Mouse (Mus musculus): Measurements from ENCODE around the gene Tapbp. TPM values are rescaled to one million over a fixed set of nuclear protein-coding genes. Genes with fewer than 3 reads are reported as not detected.

The Tapbp gene
- total RNA-seq, 2 experiments from 2014 or later: 23.3 to 35.7 TPM

DNA sequence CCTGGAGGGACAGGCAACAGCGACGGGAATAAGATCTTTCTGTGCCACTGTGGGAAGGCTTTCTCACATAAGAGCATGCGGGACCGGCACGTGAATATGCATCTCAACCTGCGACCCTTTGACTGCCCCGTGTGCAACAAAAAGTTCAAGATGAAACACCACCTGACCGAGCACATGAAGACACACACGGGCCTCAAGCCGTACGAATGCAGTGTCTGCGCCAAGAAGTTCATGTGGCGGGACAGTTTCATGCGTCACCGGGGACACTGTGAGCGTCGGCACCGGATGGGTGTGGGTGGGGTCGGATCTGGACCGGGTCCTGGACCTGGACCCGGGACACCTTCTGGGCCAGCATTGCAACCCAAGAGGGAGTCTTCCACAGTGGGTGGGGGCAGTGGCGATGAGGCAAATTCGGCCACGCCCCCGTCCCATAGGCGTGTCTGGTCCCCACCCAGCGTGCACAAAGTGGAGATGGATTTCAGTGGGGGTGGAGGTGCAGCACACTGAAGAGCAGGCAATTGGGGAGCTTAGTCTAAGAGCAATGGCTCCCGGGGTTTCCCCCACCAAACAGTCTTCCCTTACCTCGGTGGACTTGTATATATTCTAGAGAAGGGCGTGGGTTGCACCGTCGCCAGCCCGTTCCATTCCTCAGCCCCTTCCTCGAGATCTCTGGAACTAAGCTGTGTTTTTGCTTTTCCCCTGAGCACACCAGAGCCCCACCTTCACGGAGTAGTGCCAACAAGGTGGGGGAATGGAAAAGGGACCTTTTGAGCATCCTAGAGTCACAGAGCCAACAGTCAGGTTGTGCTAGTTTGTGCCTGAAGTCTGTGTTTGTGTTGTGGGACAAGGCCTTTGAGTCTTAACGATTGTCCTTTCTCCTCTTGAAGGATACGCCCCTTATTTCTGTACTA, 2.8 kb downstream of the Tapbp start:
- DNase-seq (ENCODE audit: low spot score in 2 of 2): peak in 1 of 2 experiments; percentile 7
- intact Hi-C loops (cut with DNase I): no loop called here

DNA sequence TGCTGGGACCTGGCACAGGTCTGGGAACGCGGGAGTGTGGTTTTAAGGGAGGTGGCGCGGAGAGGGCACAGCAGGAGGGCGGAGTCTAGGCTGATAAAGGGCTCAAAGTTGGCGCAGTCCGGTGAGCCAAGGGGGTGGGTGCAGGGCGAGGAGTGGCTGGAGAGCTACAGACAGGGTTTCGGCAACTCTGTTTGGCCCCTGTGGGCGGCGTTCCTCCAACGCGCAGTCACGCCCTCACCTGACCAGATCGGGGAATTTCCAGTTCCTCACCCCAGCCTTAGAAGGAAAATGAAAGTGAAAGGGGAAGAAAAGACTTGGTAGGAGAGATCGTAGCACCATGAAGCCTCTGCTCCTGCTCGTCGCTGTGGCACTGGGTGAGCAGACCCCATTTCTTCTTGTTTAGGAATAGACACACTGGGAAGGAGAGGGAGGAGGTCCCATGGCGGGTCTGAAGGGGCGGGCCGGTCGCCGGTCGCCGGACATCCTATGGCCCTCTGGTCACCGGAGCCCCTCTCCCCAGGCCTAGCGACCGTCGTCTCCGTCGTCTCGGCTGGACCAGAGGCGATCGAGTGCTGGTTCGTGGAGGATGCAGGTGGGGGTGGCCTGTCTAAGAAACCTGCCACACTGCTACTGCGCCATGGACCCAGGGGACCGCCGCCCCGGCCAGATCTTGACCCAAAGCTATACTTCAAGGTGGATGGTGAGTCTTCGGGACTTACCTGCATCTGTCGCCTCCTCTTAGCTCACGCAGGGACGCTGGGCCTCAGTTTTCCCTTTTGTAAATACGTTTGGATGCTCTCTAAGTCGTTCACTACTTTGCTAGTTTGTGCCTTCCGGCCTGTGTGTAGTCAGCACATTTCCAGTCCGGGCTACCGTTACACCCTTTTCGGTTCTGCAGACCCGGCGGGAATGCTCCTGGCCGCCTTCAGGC, 3.9 kb downstream of the Tapbp start:
- DNase-seq (ENCODE audit: low spot score in 2 of 2): peak in 1 of 2 experiments; percentile 46

GRCm38 (mm10) chr17:33920282-33921097, 4.8 kb downstream of the Tapbp start:
- intact Hi-C loops (cut with DNase I): no loop called here

More for the DNA sequence above, 3.9 kb downstream of the Tapbp start:
- intact Hi-C loops (cut with DNase I): no loop called here

DNA sequence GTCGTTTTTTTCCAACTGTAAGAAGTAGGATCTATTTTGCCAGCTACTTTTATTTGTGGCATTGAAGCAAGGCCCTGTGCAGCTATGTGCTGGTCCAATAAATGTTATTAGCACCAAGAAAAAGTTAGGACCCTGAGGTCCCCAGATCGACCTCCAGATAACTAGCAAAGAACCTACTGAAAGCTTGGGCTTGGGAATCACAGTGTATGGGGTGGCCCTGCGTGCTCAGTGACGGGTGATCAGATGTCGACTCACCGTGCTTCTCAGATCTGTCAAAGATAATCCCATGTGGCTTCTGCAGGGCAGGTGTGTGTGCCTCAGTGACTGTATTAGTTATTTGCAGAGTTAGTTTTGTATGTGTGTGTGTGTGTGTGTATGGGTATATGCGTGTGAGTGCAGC, 5.7 kb downstream of the Tapbp start:
- no peak for DNase-seq (ENCODE audit: low spot score in 2 of 2)
- intact Hi-C loops (cut with DNase I): no loop called here

More at GRCm38 (mm10) chr17:33920282-33921097, 4.8 kb downstream of the Tapbp start:
- DNase-seq (ENCODE audit: low spot score in 2 of 2): peak; percentile 80 to 83

DNA sequence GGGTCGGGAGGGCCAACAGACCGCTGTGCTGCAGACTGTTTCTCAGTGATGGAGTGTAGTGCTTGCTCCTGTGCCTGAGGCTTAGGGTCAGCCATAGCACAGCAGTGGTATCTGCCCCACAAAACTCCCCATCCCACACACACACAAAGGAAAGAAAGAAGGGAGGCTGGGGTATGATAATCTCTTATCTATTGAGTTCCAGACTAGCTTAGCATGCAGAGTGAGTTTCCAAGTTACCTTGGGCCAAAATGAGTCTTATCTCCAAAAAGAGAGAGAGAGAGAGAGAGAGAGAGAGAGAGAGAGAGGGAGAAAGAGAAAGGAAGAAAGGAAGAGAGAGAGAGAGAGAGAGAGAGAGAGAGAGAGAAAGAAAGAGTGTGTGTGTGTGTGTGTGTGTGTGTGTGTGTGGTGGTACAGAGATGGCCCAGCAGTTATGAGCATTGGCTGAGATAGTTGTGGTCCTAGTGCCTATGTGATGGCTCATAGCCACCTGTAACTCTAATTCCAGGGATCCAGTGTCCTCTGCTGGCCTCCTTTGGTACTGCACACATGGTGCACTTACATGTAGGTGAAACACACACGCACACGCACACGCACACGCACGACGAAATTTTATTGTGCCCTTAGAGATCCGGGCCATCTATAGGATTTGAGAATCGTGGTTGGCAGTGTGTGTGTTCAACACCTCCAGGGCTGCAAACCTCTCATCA, 9.0 kb downstream of the Tapbp start:
- intact Hi-C loops (cut with DNase I): no loop called here
- peak in 1 of 2 experiments; percentile 78 for DNase-seq (ENCODE audit: low spot score in 2 of 2)

- no peak for DNase-seq (ENCODE audit: low spot score in 2 of 2)
- intact Hi-C loops (cut with DNase I): no loop called here
These were observed 9.9 kb downstream of the Tapbp start for GRCm38 (mm10) chr17:33925406-33926116.

DNA sequence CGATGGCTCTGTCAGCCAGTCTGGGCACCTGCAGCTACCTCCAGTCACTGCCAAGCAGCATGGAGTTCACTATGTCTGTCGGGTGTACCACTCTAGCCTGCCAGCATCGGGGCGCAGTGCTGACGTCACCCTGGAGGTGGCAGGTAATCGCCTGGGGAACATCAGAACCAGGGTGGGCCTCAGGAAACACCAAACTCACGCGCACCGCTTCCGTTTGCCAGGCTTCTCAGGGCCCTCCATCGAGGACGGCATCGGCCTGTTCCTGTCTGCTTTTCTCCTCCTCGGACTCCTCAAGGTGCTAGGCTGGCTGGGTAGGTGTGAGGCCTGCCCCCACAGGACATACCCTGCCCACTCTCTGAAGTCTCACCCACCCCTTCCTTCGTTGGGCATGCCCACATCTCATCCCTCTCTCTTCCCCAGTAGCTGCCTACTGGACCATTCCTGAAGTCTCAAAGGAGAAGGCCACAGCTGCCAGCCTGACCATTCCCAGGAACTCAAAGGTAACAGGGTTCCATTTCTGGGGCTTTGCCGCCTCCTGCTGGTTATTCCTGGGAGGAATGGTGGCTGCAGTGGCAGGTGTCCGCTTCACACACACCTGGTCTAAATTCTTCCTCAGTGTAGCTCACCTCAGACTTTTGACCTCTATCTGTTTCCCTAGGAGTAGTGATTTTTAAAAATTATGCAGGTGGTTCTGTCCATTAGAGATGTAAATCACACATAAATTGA, 10.7 kb downstream of the Tapbp start:
- intact Hi-C loops (cut with DNase I): no loop called here
- no peak for DNase-seq (ENCODE audit: low spot score in 2 of 2)

- DNase-seq (ENCODE audit: low spot score in 2 of 2): no peak
- intact Hi-C loops (cut with DNase I): no loop called here
These were observed 12.7 kb downstream of the Tapbp start for GRCm38 (mm10) chr17:33928251-33928947.

DNA sequence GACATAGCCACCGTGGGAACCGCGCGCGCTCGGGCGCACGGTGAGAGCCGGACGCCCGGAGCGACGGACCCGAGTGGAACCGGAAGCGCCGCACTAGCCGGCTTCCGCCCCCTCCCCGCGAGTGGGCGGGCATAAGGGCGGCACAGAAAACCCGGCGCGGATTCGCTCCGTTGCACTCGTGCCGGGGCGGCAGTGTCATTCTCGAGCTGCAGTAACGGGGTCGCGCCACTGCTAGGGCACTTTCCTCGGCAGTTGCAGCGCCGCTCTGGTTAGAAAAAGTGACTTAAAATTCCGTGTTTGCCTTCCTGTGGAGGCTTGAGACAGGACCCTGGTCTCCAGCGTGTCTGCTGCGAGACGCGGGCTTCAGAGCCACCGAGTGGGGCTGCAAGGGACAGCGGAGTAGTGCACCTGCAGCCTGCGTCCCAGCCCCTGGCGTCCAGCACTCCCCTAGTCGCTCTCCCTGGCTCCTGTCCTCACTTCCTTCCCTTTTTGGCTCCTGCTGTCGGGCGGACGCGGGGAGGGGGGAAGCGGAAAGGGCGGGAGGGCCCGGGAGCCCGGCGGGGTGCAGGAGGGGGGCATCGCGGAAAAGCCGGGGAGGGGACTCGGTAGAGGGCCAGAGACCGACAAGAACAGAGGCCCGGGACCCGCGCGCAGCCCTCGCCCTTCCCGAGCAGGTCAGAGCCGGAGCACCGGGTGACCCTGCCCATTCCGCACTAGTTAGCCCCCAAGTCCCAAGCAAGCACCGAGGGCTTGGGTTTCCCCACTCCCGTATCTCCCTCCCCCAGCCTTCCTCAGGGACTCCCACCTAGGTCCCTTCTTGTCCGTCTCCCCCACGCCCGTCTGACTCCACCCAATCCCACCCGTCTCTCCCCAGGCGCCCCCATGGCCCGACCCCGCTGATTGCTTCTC, 13.9 kb downstream of the Tapbp start, which contains the start of gene Rgl2:
Rgl2 (plus strand) TSS at position 173 of the 909 bp plus-strand sequence.
- intact Hi-C loops (cut with DNase I): no loop called here
- peak; percentile 95 to 96 for DNase-seq (ENCODE audit: low spot score in 2 of 2)

DNA sequence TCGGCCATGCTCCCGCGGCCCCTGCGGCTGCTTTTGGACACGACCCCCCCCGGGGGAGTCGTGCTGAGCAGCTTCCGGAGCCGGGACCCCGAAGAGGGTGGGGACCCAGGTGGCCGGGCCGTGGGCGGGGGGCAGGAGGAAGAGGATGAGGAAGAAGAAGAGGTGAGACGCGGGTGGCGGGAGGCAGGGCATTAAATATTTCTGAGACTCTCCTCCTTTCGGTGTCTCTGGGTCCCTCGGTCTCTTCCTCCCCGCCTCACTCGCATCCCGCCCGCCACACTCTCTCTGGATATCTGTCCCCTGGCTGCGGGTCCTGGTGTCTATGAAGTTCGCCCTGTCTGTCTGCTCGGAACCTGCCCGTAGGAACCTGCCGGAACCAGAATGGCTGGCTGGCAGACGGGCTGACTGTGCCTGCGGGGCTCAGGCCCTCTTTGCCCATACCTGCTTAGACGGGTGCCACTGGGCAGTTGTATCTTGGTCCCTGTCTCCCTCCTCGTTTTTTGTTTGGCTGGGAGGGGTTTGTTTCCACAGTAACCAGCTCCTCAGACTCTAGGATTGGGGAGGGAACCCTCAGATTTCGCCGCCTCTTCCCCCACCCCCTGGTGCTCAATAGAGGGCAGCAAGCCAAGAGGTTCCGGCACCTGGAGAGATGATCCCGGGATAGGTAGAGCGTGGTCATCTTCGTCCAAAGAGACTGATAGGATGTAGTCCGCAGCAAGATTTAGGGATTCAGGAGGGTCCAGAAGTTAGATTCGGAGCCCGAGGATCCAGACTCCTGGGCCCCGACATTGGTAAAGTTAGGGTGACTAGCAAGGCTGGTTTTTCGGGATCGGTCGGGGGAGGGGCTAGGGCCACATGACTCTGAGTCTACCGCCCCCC, 14.8 kb downstream of the Tapbp start:
- intact Hi-C loops (cut with DNase I): no loop called here
- peak; percentile 54 to 65 for DNase-seq (ENCODE audit: low spot score in 2 of 2)

DNA sequence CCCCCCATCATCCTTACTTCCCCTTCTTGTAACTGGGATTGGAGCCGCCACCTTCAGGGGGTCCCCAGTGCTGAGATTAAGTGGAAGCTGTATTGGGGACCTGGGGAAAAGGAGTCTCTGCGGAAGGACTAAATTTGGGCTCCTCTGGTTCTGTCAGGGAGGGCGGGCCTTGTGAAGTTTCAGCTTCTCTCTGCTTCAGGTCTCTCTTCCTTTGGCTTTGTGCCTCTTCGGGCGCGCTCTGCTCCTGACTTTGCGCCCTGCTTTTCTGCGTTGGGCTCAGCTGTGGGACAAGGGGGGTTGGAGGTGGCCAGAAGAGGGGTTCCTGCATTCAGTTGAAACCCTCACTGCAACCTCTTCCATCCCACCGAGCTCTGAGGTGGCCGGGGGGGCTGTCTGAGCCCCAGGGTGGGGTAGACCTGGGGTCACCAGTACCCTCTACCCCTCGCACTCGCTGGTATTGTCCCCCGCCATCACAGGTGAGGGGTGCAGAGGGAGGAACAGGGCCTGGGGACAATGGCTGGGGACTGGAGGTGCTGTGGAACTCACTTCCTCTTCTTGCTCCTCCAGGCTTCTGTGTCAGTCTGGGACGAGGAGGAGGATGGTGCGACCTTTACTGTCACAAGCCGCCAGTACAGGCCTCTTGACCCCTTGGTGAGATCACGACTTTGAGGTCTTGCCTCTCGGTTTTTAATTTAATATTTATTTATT, 15.6 kb downstream of the Tapbp start:
- intact Hi-C loops (cut with DNase I): no loop called here
- DNase-seq (ENCODE audit: low spot score in 2 of 2): no peak

DNA sequence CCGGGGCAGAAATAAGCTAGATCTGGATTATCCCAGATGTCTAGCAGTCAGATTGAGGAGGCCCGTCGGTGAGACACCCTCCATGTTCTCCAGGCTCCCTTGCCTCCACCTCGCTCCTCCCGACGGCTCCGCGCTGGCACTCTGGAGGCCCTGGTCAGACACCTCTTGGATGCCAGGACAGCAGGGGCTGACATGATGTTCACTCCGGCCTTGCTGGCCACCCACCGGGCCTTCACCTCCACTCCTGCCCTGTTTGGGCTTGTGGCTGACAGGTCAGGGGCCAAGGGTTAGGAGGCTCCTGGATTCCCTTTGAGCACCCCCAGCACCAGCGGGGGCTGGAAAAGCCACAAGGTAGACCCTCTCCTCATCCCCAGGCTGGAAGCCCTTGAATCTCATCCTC, 16.2 kb downstream of the Tapbp start:
- intact Hi-C loops (cut with DNase I): no loop called here
- DNase-seq (ENCODE audit: low spot score in 2 of 2): no peak

- DNase-seq (ENCODE audit: low spot score in 2 of 2): no peak
- intact Hi-C loops (cut with DNase I): no loop called here
These were observed 16.7 kb downstream of the Tapbp start for GRCm38 (mm10) chr17:33932448-33932847.

DNA sequence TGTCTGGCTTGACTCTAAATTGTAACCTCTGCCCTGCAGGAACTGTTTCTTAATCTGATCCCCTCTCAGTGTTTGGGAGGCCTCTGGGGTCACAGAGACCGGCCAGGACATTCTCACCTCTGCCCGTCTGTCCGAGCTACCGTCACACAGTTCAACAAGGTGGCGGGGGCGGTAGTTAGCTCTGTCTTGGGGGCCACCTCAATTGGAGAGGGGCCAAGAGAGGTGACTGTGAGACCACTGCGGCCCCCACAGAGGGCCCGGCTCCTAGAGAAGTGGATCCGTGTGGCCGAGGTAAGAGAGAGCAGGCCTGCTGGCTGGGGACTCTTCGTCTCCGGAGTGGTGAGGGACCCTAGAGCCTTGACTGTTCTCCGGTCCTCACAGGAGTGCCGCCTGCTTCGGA, 17.3 kb downstream of the Tapbp start:
- intact Hi-C loops (cut with DNase I): no loop called here
- no peak for DNase-seq (ENCODE audit: low spot score in 2 of 2)

All from left cerebral cortex, postnatal 14 days (tissue).